In the genomic region with DNA sequence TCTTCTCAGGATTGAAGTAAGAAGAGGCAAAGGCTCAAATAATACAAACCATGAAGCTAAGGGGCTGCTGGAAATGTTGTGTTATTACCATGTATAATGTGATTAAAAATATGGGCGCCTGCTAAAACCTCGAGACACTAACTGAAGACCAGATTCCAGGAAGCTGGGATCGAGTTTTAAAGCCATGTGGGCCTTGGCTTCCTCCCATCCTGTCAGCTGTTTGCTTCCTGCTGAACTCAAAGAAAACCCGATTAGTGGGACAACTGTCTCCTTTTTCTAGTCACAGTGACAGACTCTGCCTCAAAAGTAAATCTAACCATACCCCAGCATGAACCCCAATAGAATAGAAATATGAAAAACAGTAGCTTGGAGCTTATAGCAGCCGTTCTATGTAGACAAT, we compare ENCODE assay signal across 27 mouse cellular contexts.
DNase-seq lines count a peak whose midpoint lies in the region; ATAC-seq and TF ChIP-seq lines count a peak whose summit lies in the region.
"Had no signal": no experiment of that assay in that cellular context is flagged by ENCODE, and none has a peak within 500 bp of the region (broad histone marks: within the 10 kb centered on the region; RNA-seq: fewer than 3 reads in every experiment).

No protein-coding gene starts in this region.

- TF ChIP-seq CTCF in hindbrain, postnatal 0 days (IDR thresholded peaks at IDR 0.05; ENCODE audit: low read depth): no peak

- H3K4me3 ChIP-seq in embryonic facial prominence, embryonic 14.5 days (ENCODE audit: low read depth, low read length): no peak overlapping the region
- H3K4me3 ChIP-seq in embryonic facial prominence, embryonic 10.5 days: no peak overlapping the region
- H3K4me3 ChIP-seq in hindbrain, postnatal 0 days (ENCODE audit: low read length): no peak overlapping the region
- no peak overlapping the region for H3K4me3 ChIP-seq in hindbrain, embryonic 12.5 days
- no peak overlapping the region for H3K4me3 ChIP-seq in kidney, embryonic 15.5 days (replicated peaks)
- no peak overlapping the region for H3K4me3 ChIP-seq in limb, embryonic 10.5 days
- H3K4me3 ChIP-seq: embryonic facial prominence, embryonic 12.5 days; forebrain, embryonic 10.5 days; gastrocnemius, adult 2 months; heart, adult 2 months; hindbrain, embryonic 10.5 days; intestine, embryonic 15.5 days; layer of hippocampus, adult 2 months; limb, embryonic 15.5 days; liver, embryonic 13.5 days; stomach, embryonic 15.5 days had no signal

- WGBS in embryonic facial prominence, embryonic 14.5 days: 50% methylated on average over 5 of the region's 5 CpGs
- WGBS in embryonic facial prominence, embryonic 10.5 days: 75% methylated on average over 5 of the region's 5 CpGs
- WGBS in hindbrain, postnatal 0 days: 59% methylated on average over 5 of the region's 5 CpGs
- 78% methylated on average over 5 of the region's 5 CpGs for WGBS in hindbrain, embryonic 12.5 days
- 49% methylated on average over 5 of the region's 5 CpGs for WGBS in kidney, embryonic 15.5 days
- 74% methylated on average over 5 of the region's 5 CpGs for WGBS in limb, embryonic 10.5 days

- H3K27me3 ChIP-seq in embryonic facial prominence, embryonic 14.5 days (replicated peaks; ENCODE audit: control insufficient read depth, insufficient read depth, low read length): no peaks in the 10 kb centered on the region
- no peaks in the 10 kb centered on the region for H3K27me3 ChIP-seq in embryonic facial prominence, embryonic 10.5 days (replicated peaks; ENCODE audit: low read depth, poor library complexity, severe bottlenecking)
- H3K27me3 ChIP-seq in hindbrain, postnatal 0 days (ENCODE audit: insufficient read depth, low read length): no peaks in the 10 kb centered on the region
- no peaks in the 10 kb centered on the region for H3K27me3 ChIP-seq in hindbrain, embryonic 12.5 days
- H3K27me3 ChIP-seq in kidney, embryonic 15.5 days: no peaks in the 10 kb centered on the region
- no peaks in the 10 kb centered on the region for H3K27me3 ChIP-seq in limb, embryonic 10.5 days (ENCODE audit: low read depth, poor library complexity, severe bottlenecking)
- H3K27me3 ChIP-seq: embryonic facial prominence, embryonic 12.5 days; intestine, embryonic 15.5 days; limb, embryonic 15.5 days; liver, embryonic 13.5 days; stomach, embryonic 15.5 days had no signal

- no peak overlapping the region for H3K4me2 ChIP-seq in embryonic facial prominence, embryonic 14.5 days (ENCODE audit: low read depth, low read length)
- no peak overlapping the region for H3K4me2 ChIP-seq in hindbrain, postnatal 0 days (ENCODE audit: low read depth, low read length)
- no peak overlapping the region for H3K4me2 ChIP-seq in hindbrain, embryonic 12.5 days (replicated peaks)
- no peak overlapping the region for H3K4me2 ChIP-seq in kidney, embryonic 15.5 days
- H3K4me2 ChIP-seq: embryonic facial prominence, embryonic 12.5 days; intestine, embryonic 15.5 days; limb, embryonic 15.5 days; liver, embryonic 13.5 days; stomach, embryonic 15.5 days had no signal

- no peak overlapping the region for H3K27ac ChIP-seq in embryonic facial prominence, embryonic 14.5 days (replicated peaks; ENCODE audit: low read depth, low read length)
- no peak overlapping the region for H3K27ac ChIP-seq in embryonic facial prominence, embryonic 10.5 days (replicated peaks)
- H3K27ac ChIP-seq in hindbrain, postnatal 0 days: no peak overlapping the region
- no peak overlapping the region for H3K27ac ChIP-seq in hindbrain, embryonic 12.5 days
- H3K27ac ChIP-seq in kidney, embryonic 15.5 days: no peak overlapping the region
- H3K27ac ChIP-seq in limb, embryonic 10.5 days: 0 out of 2 replicates have a peak overlapping the region, but pooled peaks have one; percentile 3
- H3K27ac ChIP-seq: embryonic facial prominence, embryonic 12.5 days; forebrain, embryonic 10.5 days; gastrocnemius, adult 2 months; heart, adult 2 months; hindbrain, embryonic 10.5 days; intestine, embryonic 15.5 days; layer of hippocampus, adult 2 months; limb, embryonic 15.5 days; liver, embryonic 13.5 days; stomach, embryonic 15.5 days had no signal

- peak; percentile 37 for DNase-seq in embryonic facial prominence, embryonic 14.5 days (ENCODE audit: low spot score)
- no peak for DNase-seq in embryonic facial prominence, embryonic 10.5 days (ENCODE audit: low spot score)
- DNase-seq in hindbrain, postnatal 0 days (ENCODE audit: low spot score): peak; percentile 12
- peak; percentile 36 to 40 for DNase-seq in kidney, postnatal 4 days
- no peak for DNase-seq in limb, embryonic 10.5 days (ENCODE audit: low spot score)
- DNase-seq: adrenal gland, postnatal 14 days; cerebellum, adult 11-12 months; cerebellum, postnatal 25 days; gastrocnemius, adult 2 months; gastrocnemius, postnatal 36 days; heart, adult 2 months; liver, embryonic 13.5 days; lung, adult 2 months; lung, postnatal 14 days; midbrain, embryonic 14.5 days; right cerebral cortex, postnatal 25 days had no signal

- no peaks in the 10 kb centered on the region for H3K36me3 ChIP-seq in embryonic facial prominence, embryonic 14.5 days (ENCODE audit: control insufficient read depth, insufficient read depth, low read length)
- no peaks in the 10 kb centered on the region for H3K36me3 ChIP-seq in embryonic facial prominence, embryonic 10.5 days (replicated peaks)
- no peaks in the 10 kb centered on the region for H3K36me3 ChIP-seq in hindbrain, postnatal 0 days (ENCODE audit: insufficient read depth, low read length)
- no peaks in the 10 kb centered on the region for H3K36me3 ChIP-seq in hindbrain, embryonic 12.5 days
- H3K36me3 ChIP-seq in kidney, embryonic 15.5 days: no peaks in the 10 kb centered on the region
- H3K36me3 ChIP-seq in limb, embryonic 10.5 days: no peaks in the 10 kb centered on the region
- H3K36me3 ChIP-seq: embryonic facial prominence, embryonic 12.5 days; forebrain, embryonic 10.5 days; hindbrain, embryonic 10.5 days; intestine, embryonic 15.5 days; limb, embryonic 15.5 days; liver, embryonic 13.5 days; stomach, embryonic 15.5 days had no signal

- ATAC-seq in embryonic facial prominence, embryonic 14.5 days (ENCODE audit: low read depth): no peak
- ATAC-seq in hindbrain, postnatal 0 days: no peak
- no peak for ATAC-seq in hindbrain, embryonic 12.5 days (ENCODE audit: low FRiP score)
- ATAC-seq in kidney, embryonic 15.5 days (replicated peaks; ENCODE audit: low FRiP score): no peak
- ATAC-seq: forebrain, embryonic 16.5 days; hindbrain, embryonic 16.5 days; intestine, embryonic 15.5 days had no signal

- no peaks in the 10 kb centered on the region for H3K9me3 ChIP-seq in embryonic facial prominence, embryonic 14.5 days (ENCODE audit: control insufficient read depth, low read length)
- no peaks in the 10 kb centered on the region for H3K9me3 ChIP-seq in embryonic facial prominence, embryonic 10.5 days
- no peaks in the 10 kb centered on the region for H3K9me3 ChIP-seq in hindbrain, postnatal 0 days (ENCODE audit: low read length)
- no peaks in the 10 kb centered on the region for H3K9me3 ChIP-seq in hindbrain, embryonic 12.5 days (replicated peaks)
- no peaks in the 10 kb centered on the region for H3K9me3 ChIP-seq in kidney, embryonic 15.5 days (replicated peaks)
- no peaks in the 10 kb centered on the region for H3K9me3 ChIP-seq in limb, embryonic 10.5 days (replicated peaks)
- H3K9me3 ChIP-seq: embryonic facial prominence, embryonic 12.5 days; forebrain, embryonic 10.5 days; hindbrain, embryonic 10.5 days; intestine, embryonic 15.5 days; limb, embryonic 15.5 days; liver, embryonic 13.5 days; stomach, embryonic 15.5 days had no signal

- H3K4me1 ChIP-seq in embryonic facial prominence, embryonic 14.5 days (ENCODE audit: control insufficient read depth, insufficient read depth, low read length): 0 out of 2 replicates have a peak, but pooled peaks cover 5% of the 10 kb centered on the region
- no peaks in the 10 kb centered on the region for H3K4me1 ChIP-seq in embryonic facial prominence, embryonic 10.5 days
- H3K4me1 ChIP-seq in hindbrain, postnatal 0 days (ENCODE audit: insufficient read depth, low read length): no peaks in the 10 kb centered on the region
- H3K4me1 ChIP-seq in hindbrain, embryonic 12.5 days: no peaks in the 10 kb centered on the region
- no peaks in the 10 kb centered on the region for H3K4me1 ChIP-seq in kidney, embryonic 15.5 days
- H3K4me1 ChIP-seq in limb, embryonic 10.5 days: peaks cover 16% of the 10 kb centered on the region
- H3K4me1 ChIP-seq: embryonic facial prominence, embryonic 12.5 days; forebrain, embryonic 10.5 days; hindbrain, embryonic 10.5 days; intestine, embryonic 15.5 days; limb, embryonic 15.5 days; liver, embryonic 13.5 days; stomach, embryonic 15.5 days had no signal

- H3K9ac ChIP-seq in embryonic facial prominence, embryonic 14.5 days (ENCODE audit: low read depth, low read length): no peak overlapping the region
- H3K9ac ChIP-seq in hindbrain, postnatal 0 days (replicated peaks; ENCODE audit: low read length): no peak overlapping the region
- no peak overlapping the region for H3K9ac ChIP-seq in hindbrain, embryonic 12.5 days
- H3K9ac ChIP-seq in kidney, embryonic 15.5 days: no peak overlapping the region
- H3K9ac ChIP-seq: embryonic facial prominence, embryonic 12.5 days; intestine, embryonic 15.5 days; limb, embryonic 15.5 days; liver, embryonic 13.5 days; stomach, embryonic 15.5 days had no signal

Comparison
In these comparisons a context has a peak if more than half of its experiments do, and no peak if none do; other contexts are left out.
1. DNase-seq: peak in embryonic facial prominence, embryonic 14.5 days (single experiment), hindbrain, postnatal 0 days (single experiment) and kidney, postnatal 4 days (2 of 2); none in embryonic facial prominence, embryonic 10.5 days (single experiment) and limb, embryonic 10.5 days (single experiment).